Mouse (Mus musculus) myocyte (in vitro differentiated cells): ENCODE data around the gene Mvp. TPM values are rescaled to one million over a fixed set of nuclear protein-coding genes. Genes with fewer than 3 reads are reported as not detected.

Source experiments
- H3K27me3 ChIP-seq: one replicate; pipeline ENCODE4 v1.6.1; 2011; ENCODE audit not compliant: control insufficient read depth, insufficient read depth, insufficient read length
- H3K36me3 ChIP-seq: one replicate; pipeline ENCODE4 v1.6.1; 2011; ENCODE audit not compliant: control insufficient read depth, insufficient read depth
- H3K4me2 ChIP-seq: one replicate; pipeline ENCODE4 v1.6.1; 2011; ENCODE audit warnings: low read depth, control low read depth
- H3K4me3 ChIP-seq: one replicate; pipeline ENCODE4 v1.5.1; 2011; ENCODE audit warnings: mild to moderate bottlenecking, control low read depth, moderate library complexity
- H3K79me2 ChIP-seq: one replicate; pipeline ENCODE4 v1.6.1; 2011; ENCODE audit not compliant: control insufficient read depth, insufficient read depth
- H3ac ChIP-seq: one replicate; pipeline ENCODE4 v1.6.1; 2011; ENCODE audit not compliant: control insufficient read depth, insufficient read length
- CEBPB ChIP-seq: IDR thresholded peaks from 2 replicates; pipeline ENCODE4 v1.6.1; 2011; ENCODE audit warnings: mild to moderate bottlenecking, moderate library complexity; ENCODE audit not compliant: poor library complexity, insufficient read depth, severe bottlenecking
- E2F4 ChIP-seq: IDR thresholded peaks from one replicate; pipeline ENCODE4 v1.6.1; 2011; ENCODE audit warnings: mild to moderate bottlenecking, control low read depth, moderate library complexity; ENCODE audit not compliant: insufficient read depth
- POLR2A ChIP-seq: IDR thresholded peaks from one replicate; pipeline ENCODE4 v1.6.1; 2011; ENCODE audit warnings: low read depth, mild to moderate bottlenecking, control low read depth, moderate library complexity; ENCODE audit not compliant: insufficient read length
- REST ChIP-seq: IDR thresholded peaks from one replicate; pipeline ENCODE4 v1.6.1; 2011; ENCODE audit warnings: mild to moderate bottlenecking, control low read depth, moderate library complexity; ENCODE audit not compliant: insufficient read depth, insufficient read length
- TCF3 ChIP-seq: IDR thresholded peaks from one replicate; pipeline ENCODE4 v1.6.1; 2011; ENCODE audit warnings: low read depth, control low read depth; ENCODE audit not compliant: insufficient read length
- USF1 ChIP-seq: IDR thresholded peaks from one replicate; pipeline ENCODE4 v1.6.1; 2011; ENCODE audit warnings: low read depth, mild to moderate bottlenecking, control low read depth, moderate library complexity
- polyA plus RNA-seq: library from polyadenylated mRNA; unstranded; fragments of >200 nt; fragmentation: generic; extraction: Trizol; gene quantifications from one replicate; pipeline ENCODE4 v1.2.1, GENCODE M21; 2012; ENCODE audit warnings: missing spikeins

Mvp gene
- polyA plus RNA-seq, 1 experiment: 111 TPM

- no peak overlapping the region for H3K4me3 ChIP-seq
- TF ChIP-seq POLR2A (no peak), USF1 (no peak), E2F4 (no peak), TCF3 (no peak), CEBPB (no peak), REST (no peak)
- no peaks in the 10 kb centered on the region for H3K27me3 ChIP-seq
- H3K4me2 ChIP-seq: no peak overlapping the region
- no peak overlapping the region for H3ac ChIP-seq
- peaks cover 9% of the 10 kb centered on the region for H3K36me3 ChIP-seq
- H3K79me2 ChIP-seq: no peaks in the 10 kb centered on the region
Observed at GRCm38 (mm10) chr7:126941171-126941570, 73.2 kb downstream of the Mvp start.

Other genes with a start within 250 kb of the Mvp start
- 1.1 TPM for gene Gdpd3, start 248.3 kb downstream of the Mvp start, polyA plus RNA-seq
- gene Ypel3, start 237.7 kb downstream of the Mvp start, polyA plus RNA-seq: 82.2 TPM
- 0.23 TPM for gene Tbx6, start 233.1 kb downstream of the Mvp start, polyA plus RNA-seq
- 113 TPM for gene Ppp4c, start 222.1 kb downstream of the Mvp start, polyA plus RNA-seq
- gene Fam57b, start 217.0 kb downstream of the Mvp start, polyA plus RNA-seq: 0.94 TPM
- not detected for gene 4930451I11Rik, start 183.0 kb downstream of the Mvp start, polyA plus RNA-seq
- not detected for gene Doc2a, start 167.2 kb downstream of the Mvp start, polyA plus RNA-seq
- 16.2 TPM for gene Hirip3, start 152.6 kb downstream of the Mvp start, polyA plus RNA-seq
- 62.4 TPM for gene Ino80e, start 152.2 kb downstream of the Mvp start, polyA plus RNA-seq
- 26.6 TPM for gene Taok2, start 129.9 kb downstream of the Mvp start, polyA plus RNA-seq
- gene Tmem219, start 91.7 kb downstream of the Mvp start, polyA plus RNA-seq: 34.1 TPM
- gene Kctd13, start 85.7 kb downstream of the Mvp start, polyA plus RNA-seq: 14.6 TPM
- gene Asphd1, start 65.0 kb downstream of the Mvp start, polyA plus RNA-seq: 0.11 TPM
- 0.10 TPM for gene Sez6l2, start 64.1 kb downstream of the Mvp start, polyA plus RNA-seq
- 173 TPM for gene Cdipt, start 38.7 kb downstream of the Mvp start, polyA plus RNA-seq
- 0.18 TPM for gene Cdiptos, start 38.5 kb downstream of the Mvp start, polyA plus RNA-seq
- 0.95 TPM for gene Pagr1b, start 1.9 kb upstream of the Mvp start, polyA plus RNA-seq
- 8.1 TPM for gene Pagr1a, start 2.7 kb upstream of the Mvp start, polyA plus RNA-seq
- 37.7 TPM for gene Gm42742, start 6.5 kb upstream of the Mvp start, polyA plus RNA-seq
- gene Prrt2, start 6.6 kb upstream of the Mvp start, polyA plus RNA-seq: not detected
- gene Maz, start 12.4 kb upstream of the Mvp start, polyA plus RNA-seq: 115 TPM
- gene Kif22, start 27.9 kb upstream of the Mvp start, polyA plus RNA-seq: 29.9 TPM
- gene Zg16, start 72.7 kb upstream of the Mvp start, polyA plus RNA-seq: not detected
- gene AI467606, start 76.7 kb upstream of the Mvp start, polyA plus RNA-seq: 45.0 TPM
- 0.04 TPM for gene Qprt, start 107.6 kb upstream of the Mvp start, polyA plus RNA-seq
- gene Spn, start 123.2 kb upstream of the Mvp start, polyA plus RNA-seq: 21.7 TPM
- gene Cd2bp2, start 181.4 kb upstream of the Mvp start, polyA plus RNA-seq: 58.3 TPM
- 62.8 TPM for gene Tbc1d10b, start 193.8 kb upstream of the Mvp start, polyA plus RNA-seq
- 10,881 TPM for gene Mylpf, start 194.3 kb upstream of the Mvp start, polyA plus RNA-seq
- gene Zfp553, start 218.4 kb upstream of the Mvp start, polyA plus RNA-seq: 11.4 TPM
- 2.2 TPM for gene Sept1, start 218.5 kb upstream of the Mvp start, polyA plus RNA-seq
- gene Zfp771, start 229.7 kb upstream of the Mvp start, polyA plus RNA-seq: 34.9 TPM
- 76.9 TPM for gene Dctpp1, start 246.1 kb upstream of the Mvp start, polyA plus RNA-seq